Mouse (Mus musculus) inflammation-experienced regulatory T-cells, adult 6 months (primary cell): Measurements from ENCODE around the gene Mttp. TPM values are rescaled to one million over a fixed set of nuclear protein-coding genes. Genes with fewer than 3 reads are reported as not detected.

ENCODE experiments used
- ATAC-seq: one replicate; pipeline ENCODE4 v1.8.0; 2017
- polyA plus RNA-seq, 3 experiments: library from polyadenylated mRNA; unstranded; fragments of 100-300 nt; shearing (Covaris generic); gene quantifications; one replicate each; pipeline ENCODE4 v1.2.1; 2017

Gene Mttp
- polyA plus RNA-seq, 3 experiments from 2014 or later: 2.8 to 7.3 (median 2.9) TPM

DNA sequence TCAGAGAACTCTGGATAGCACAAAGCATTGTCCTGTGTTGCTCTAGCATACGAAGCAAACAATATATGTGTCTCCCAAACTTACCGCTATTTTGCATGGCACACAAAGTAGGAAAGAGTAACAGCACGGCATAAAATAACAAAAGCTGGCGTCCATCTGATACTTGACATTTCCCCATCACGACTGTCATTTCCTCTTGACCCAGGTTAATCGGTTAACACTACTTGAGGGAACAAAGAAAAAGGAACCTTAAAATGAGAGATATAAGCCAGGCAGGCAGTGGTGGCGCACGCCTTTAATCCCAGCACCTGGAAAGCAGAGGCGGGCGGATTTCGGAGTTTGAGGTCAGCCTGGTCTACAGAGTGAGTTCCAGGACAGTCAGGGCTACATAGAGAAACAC, 10.9 kb downstream of the Mttp start:
- no peak for ATAC-seq

DNA sequence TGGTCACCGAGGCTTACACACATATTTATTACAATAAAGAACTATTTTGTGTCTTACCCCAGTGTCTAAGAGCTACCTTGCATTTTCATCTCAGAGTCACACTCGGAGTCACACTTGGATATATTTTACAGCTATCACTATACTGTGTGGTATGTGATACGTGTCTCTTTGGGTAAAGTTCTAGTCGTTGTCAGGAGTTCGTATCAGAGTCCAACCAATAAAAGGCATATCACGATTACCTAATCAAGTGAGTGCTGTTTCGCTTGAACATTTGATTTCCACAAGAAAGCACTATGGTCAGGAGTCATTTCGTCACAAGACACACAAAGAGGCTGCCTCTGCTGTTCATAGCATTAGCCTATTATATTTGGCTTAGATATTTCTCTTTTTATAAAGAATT, 11.3 kb downstream of the Mttp start:
- no peak for ATAC-seq

DNA sequence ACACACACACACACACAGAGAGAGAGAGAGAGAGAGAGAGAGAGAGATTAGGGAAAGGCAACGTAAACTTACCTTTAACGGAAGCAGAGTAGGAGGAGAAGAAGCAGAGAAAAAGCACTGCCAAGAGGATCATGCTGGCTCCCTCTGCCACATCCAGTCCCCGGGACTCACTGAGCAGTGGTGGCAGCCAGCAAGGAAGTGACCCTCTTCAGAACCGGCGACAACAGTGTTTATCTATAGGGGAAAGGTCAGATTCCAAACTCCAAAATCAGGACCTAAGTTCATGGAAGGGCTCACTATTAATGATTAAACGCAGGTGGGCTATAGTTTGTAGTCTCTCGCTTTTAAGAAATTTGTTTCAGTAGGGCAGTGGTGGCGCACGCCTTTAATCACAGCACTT, 13.6 kb downstream of the Mttp start:
- ATAC-seq: no peak

GRCm38 (mm10) chr3:138130692-138131091, 14.1 kb downstream of the Mttp start:
- ATAC-seq: no peak

DNA sequence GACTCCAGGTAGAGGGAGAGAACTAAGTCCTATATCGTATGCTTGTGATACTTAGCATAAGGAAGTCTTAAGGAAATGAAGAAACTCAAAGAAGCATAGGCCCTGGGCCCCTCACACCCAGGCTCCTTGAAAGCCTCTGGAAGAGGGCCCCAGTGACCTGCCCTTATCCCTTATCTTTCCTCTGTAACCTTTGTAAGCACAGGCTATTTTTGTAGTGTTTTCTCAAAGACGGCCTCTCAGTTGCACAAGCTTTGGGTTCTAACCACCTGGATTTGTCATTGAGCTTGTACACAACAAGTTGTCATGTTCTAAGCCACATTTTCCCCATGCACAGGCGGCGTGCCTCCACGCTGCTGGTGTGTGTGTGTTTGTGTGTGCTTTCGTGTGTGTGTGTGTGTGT, 15.7 kb downstream of the Mttp start:
- ATAC-seq: no peak

GRCm38 (mm10) chr3:138123842-138124241, 20.9 kb downstream of the Mttp start:
- ATAC-seq: no peak

GRCm38 (mm10) chr3:138121461-138121860, 23.3 kb downstream of the Mttp start:
- ATAC-seq: no peak

- no peak for ATAC-seq
These were observed 25.2 kb downstream of the Mttp start for GRCm38 (mm10) chr3:138119444-138120105.

GRCm38 (mm10) chr3:138118831-138119230, 25.9 kb downstream of the Mttp start:
- ATAC-seq: peak; percentile 38

DNA sequence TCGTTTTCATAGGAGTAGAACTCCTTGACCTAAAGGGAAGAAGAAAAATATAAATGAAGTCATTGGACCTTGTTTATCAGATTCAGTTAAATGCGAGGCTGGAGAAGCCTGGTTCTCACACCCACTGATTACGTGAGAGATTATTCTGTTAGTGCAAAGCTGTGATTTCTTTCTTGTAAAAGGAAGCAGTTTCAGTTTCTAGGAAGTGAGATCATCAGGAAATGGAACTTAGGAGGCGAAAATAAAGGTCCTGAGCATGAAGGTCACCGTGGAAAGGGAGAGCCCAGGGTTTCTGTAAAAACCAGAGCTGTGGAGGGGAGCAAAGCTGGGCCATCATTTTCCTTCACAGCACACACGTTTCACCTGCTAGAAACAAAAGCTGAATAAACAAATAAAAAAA, 26.4 kb downstream of the Mttp start:
- peak; percentile 21 for ATAC-seq

DNA sequence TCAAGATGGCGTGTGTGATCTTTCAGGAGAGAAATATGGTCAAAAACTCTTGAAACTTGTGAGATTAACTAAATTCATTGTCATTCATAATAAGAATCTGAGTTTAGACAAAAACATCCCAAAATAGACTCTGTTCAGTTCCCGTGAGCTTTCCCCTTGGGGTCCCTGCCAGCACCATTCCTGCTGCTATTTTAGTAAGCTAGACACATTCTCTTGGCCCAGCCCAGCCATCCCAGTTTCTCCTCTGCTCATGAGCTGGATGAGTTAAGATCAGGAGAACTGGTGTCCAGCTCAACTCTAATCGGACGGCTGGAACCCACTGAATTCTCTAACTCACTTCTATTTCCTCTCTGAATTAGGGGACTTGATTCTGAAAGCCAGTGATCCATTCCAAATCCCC, 27.9 kb downstream of the Mttp start:
- no peak for ATAC-seq

GRCm38 (mm10) chr3:138114106-138114505, 30.7 kb downstream of the Mttp start:
- ATAC-seq: no peak

DNA sequence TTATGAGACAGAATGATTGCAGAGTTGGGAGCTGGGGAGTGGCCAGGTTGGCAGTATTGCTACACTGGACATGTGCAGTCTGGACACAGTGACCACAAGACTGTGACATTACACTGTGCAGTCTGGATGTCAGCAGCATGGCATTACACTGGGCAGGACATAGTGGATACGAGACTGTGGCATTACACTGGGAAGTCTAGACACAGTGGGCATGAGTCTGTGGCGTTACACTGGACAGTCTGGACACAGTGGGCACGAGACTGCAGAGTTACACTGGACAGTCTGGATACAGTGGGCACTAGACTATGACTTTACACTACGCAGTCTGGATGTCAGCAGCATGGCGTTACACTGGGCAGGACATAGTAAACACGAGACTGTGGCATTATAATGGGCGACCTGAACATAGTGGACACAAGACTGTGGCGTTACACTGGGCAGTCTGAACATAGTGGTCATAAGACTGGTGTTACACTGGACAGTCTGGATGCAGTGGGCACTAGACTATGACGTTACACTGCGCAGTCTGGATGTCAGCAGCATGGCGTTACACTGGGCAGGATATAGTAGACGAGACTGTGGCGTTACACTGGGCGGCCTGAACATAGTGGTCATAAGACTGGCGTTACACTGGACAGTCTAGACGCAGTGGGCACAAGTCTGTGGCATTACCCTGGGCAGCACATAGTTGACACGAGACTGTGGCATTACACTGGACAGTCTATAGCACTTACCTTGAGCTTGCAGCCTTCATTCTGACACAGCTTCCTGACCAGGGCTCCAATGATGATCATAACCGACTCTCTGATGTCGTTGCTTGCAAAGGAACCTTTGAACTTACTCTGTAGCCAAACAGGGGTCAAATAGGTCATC, 33.6 kb downstream of the Mttp start:
- no peak for ATAC-seq

DNA sequence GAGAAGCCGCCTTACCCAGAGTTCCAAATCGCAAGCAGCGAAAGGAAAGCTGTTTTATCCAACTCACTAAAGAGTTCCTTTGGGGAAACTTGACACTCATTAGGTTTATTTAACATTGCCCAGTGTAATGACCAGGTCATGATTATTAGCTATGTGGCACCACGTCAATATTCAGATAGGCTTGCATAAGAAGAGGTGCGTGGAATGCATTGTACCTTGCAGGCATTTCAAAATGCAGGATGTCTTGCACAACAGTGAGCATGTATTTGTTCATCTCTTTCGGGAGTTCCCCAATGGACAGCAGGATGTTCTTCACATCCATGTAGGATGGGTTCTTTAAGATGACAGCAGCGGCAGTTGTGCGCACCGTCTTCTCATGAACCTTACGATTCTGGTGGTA, 37.9 kb downstream of the Mttp start:
- ATAC-seq: no peak

DNA sequence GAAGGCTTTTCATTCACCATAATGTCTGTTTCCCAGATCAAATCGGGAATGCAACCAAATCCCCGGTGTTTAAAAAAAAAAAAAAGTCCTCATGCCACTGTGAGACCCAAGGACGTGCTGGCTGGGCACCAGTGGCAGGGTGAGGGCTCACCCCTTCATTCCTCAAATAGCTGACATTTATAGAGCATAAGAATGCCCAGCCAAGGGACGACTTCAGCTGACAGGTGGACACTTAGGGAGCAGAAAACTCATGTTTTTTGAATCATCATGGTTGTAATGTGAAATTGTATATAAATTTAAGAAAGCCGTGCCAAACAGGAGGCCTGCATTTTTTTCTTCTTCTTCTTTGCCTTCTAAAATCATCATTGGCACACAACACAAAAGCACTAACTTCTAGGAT, 39.7 kb downstream of the Mttp start:
- no peak for ATAC-seq

- ATAC-seq: no peak
These were observed 41.1 kb downstream of the Mttp start for GRCm38 (mm10) chr3:138103690-138104089.

DNA sequence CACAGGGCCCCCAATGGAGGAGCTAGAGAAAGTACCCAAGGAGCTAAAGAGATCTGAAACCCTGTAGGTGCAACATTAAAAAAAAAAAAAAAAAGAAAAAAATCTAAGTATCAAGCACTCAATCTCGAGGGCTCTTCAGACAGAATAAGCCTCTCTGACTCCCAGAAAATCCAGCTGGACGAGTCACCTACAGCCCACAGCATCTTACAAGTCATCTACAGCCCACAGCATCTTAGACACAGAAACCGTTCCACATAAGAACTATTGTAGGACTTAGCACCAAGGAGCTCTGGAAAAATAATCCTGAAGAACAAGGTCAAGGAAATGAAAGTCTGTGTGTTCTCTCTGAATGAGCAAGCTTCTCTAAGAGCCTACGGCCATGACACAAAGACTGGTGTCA, 42.8 kb downstream of the Mttp start:
- ATAC-seq: no peak

- no peak for ATAC-seq
These were observed 47.0 kb downstream of the Mttp start for GRCm38 (mm10) chr3:138097718-138098117.

DNA sequence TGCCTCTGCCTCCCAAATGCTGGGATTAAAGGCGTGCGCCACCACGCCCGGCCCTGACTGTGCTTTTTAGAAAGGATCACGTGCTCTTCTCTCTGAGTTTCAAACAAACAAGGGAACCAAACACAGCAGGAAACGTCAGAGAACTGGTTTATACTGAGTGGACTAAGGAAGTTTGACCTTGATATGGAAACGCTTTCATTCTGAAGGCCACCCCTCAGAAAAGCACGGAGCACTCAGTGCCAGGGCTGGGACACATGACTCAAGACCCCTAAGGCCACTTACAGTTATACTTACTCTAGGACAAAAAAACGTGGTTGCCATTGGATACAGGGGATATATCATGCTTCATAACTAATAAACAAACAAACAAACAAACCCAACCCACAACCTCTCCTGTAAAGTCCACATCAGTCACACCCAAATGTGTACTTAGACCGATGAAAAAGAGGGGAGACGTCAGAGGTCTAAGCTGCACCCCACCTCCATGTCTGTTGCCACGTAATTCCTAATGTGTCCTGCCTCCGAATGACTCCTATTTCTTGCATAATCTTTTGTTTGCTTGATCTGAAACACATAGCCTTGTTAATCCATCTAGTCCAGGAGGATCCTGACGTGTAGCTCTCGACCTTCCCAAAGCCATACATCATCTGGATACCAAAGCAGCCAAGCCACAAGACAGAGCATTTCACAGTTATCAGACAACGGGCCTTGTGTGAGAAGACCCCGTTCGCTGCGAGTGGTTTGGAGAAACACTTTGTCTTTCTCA, 48.3 kb downstream of the Mttp start:
- ATAC-seq: no peak

GRCm38 (mm10) chr3:138095718-138096117, 49.0 kb downstream of the Mttp start:
- ATAC-seq: no peak

- no peak for ATAC-seq
These were observed 49.5 kb downstream of the Mttp start for GRCm38 (mm10) chr3:138095301-138095700.

DNA sequence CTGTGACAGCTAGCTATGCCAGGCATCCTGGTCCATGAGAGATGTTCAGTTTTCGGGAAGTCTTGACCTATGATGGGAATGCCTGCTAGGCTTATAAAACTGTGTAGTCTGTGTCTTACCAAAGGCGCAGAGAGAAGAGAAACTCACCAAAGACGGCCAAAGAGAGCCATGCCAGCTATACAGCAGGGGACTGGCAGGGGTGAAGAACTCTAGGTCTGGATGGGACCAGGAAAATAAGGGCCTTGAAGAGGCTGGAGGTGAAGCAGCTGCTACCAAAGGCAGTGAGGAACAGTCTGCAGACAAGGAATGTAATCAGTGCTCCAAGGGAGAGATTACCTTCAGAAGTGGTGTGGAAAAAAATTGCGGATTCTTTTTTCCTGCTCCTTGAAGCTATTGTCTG, 60.9 kb downstream of the Mttp start:
- ATAC-seq: no peak

DNA sequence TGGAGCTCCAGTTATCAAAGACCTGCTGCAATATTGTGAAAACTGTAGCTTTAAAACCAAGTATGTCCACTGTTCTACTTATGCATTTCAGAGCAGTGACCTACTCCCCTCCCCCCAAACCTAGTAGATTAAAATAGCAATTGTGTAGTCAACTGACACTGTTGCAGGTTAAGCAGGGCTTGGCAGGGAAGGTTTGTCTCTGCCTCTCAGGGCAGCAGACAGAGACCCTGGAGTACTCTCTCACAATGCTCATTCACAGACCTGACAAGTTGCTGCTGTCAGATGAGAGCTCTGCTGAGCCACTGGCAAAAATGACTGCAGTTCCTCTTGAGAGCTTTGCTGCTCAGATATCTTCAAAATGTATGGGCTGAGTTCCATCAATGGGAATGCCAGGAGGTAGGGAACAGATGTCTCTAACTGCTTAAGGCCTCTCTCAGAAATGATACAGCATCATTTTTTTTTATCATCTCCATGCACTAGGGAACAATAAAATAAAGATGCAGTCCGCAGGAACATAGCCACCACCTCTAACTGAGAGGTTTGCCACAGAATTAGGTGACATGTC, 61.6 kb downstream of the Mttp start:
- ATAC-seq: no peak
